Mouse (Mus musculus): ENCODE measurements around the gene C130026I21Rik. TPM values are rescaled to one million over a fixed set of nuclear protein-coding genes. Genes with fewer than 3 reads are reported as not detected.
"Not testable (repeated sequence)": the region's sequence is repeated elsewhere in the genome, so short reads cannot be mapped to it uniquely, and the experiment has no call there.

Gene C130026I21Rik
- total RNA-seq, 1 experiment from 2014 or later, result 90.0 TPM

DNA sequence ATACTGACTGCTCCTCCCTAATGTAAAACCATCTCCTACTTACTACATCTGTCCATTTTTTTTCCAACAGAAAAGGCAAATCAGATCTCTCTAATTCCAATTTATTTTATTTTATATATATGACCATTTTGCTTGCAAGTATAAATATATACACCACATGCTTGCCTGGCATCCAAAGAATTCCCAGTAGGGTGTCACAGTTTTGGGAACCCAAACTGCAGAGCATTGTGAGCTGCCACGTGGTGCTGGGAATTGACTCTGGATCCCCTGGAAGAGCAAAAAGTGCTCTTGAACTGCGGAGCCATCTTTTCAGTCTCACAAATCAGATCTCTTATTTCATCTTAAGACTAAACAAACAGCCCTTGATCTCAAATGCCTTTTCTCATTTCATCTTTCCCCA is 107.5 kb downstream of the C130026I21Rik start:
- ATAC-seq (ENCODE audit: extremely low read depth, insufficient number of reproducible peaks, low FRiP score, poor library complexity, severe bottlenecking), result not testable (repeated sequence)

DNA sequence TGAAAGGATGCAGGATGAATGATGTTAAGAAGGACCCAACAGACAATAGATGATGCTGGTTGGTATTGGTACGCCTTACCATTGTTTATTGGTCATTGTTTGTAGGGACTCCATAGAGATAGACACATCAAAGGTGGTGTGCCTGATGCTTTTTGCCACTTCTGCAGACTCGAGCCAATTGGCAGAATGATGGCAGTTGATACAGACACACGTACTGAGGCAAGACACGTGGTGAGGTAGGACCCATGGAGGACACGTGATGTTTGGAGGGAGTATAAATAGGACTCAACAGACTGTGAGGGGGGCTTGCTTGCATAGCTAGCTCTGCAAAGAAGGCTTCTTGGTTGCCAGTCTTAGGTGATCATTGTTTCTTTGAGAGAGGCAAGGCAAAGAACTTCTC is 115.2 kb downstream of the C130026I21Rik start:
- ATAC-seq (ENCODE audit: extremely low read depth, insufficient number of reproducible peaks, low FRiP score, poor library complexity, severe bottlenecking), result not testable (repeated sequence)

DNA sequence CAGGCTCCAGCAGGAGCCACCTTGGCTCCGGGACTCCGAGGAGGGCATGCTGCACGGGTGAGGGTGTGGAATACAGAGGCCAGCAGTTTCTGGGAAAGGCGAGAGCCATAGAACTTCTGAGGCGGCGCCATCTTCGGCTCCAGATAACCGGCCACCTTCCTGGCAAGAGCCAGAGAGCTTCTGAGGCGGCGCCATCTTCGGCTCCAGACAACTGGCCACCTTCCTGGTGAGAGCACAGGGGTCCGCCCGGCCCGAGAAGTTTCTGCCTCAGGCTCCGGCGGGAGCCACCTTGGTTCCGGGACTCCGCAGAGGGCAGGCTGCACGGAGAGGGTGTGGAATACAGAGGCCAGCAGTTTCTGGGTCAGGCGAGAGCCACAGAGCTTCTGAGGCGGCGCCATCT is 136.7 kb downstream of the C130026I21Rik start:
- ATAC-seq (ENCODE audit: extremely low read depth, insufficient number of reproducible peaks, low FRiP score, poor library complexity, severe bottlenecking), result not testable (repeated sequence)

DNA sequence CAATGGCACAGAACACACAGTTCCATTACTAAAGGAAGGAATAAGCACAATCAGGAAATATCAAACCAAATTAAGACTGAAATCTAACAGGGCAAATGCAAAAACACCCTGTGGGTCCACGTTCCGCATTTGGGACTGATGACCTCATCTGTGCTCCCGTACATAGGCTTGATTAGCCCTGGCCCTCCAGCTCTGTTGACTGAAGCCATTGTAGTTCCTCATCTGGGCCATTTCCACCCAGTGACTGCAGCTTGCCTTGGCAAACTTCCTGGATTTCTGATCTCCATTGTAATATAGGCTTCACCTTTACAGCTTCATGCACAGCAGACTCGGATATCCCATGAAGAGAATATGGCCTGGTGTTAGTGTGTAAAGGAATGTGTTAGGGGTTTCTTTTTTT is 148.5 kb downstream of the C130026I21Rik start:
- ATAC-seq (ENCODE audit: extremely low read depth, insufficient number of reproducible peaks, low FRiP score, poor library complexity, severe bottlenecking), result not testable (repeated sequence)

DNA sequence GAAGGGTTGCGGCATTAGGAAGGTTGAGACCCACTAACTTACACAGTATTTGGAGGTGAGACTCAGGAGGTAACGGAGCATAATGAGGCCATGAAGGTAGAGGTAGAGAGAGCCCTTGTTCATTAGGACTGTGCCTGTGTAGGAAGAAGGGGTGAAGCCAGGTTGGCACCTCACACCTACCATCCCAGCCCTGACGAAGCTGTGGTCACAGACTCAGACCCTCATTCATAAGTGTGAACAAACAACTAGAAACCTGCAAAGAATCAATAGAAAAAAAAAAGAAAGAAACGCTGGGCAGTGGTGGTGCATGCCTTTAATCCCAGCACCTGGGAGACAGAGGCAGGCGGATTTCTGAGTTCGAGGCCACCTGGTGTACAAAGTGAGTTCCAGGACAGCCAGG is 152.0 kb downstream of the C130026I21Rik start:
- ATAC-seq (ENCODE audit: extremely low read depth, insufficient number of reproducible peaks, low FRiP score, poor library complexity, severe bottlenecking), result not testable (repeated sequence)

DNA sequence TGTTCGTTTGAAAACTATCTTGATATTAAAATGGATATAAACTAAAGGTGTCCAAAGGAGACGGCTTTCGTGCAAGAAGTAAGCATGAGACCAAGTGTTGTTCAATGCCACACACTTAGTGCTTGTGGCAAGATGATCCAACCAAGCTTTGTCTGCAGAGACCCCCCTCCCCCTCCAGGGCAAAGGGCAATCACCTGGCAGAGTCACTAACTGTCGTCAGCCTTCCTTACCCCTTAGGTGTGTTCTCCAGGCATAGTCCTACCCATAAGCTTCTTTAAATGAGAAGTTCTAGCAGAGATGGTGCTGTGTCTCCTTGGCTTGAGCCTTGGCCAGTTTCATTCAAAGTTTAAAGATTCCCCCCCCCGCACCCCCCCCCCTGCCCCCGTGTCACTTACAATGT is 152.8 kb downstream of the C130026I21Rik start:
- ATAC-seq (ENCODE audit: extremely low read depth, insufficient number of reproducible peaks, low FRiP score, poor library complexity, severe bottlenecking), result not testable (repeated sequence)

DNA sequence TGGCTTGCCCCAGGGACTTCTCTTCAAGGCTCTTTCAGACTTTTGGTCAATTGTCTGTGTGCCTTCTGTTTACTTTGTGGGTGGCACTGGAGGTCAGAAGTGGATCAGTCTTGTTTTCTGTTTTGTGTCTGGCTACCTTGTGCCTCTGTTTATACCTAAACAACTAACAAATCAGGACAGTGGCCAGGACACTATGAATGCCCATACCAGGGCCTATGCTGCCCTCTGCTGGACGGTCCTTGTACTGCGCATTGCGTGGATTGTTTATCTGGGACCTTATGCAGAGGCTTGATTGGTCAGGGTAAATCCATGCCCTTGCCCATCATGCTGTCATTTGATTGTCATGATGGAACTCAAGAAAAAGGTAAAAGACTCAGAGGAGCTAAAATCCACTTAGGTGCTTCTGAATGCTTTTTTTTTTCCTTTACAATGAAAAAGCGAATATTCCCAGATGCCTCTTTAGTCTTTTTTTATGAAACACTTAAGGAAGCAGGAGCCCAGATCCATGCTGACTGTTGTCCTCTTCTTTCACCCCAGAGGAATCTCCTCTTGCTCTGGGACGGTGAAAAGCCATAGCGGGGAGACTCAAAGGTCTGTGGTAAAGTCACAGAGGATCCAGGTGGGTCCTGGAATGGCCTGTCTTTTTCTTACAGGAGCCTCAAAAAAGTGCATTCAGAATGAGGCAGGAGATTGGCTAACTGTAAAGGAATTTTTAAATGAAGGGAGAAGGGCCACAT is 155.5 kb downstream of the C130026I21Rik start:
- ATAC-seq (ENCODE audit: extremely low read depth, insufficient number of reproducible peaks, low FRiP score, poor library complexity, severe bottlenecking), result not testable (repeated sequence)

DNA sequence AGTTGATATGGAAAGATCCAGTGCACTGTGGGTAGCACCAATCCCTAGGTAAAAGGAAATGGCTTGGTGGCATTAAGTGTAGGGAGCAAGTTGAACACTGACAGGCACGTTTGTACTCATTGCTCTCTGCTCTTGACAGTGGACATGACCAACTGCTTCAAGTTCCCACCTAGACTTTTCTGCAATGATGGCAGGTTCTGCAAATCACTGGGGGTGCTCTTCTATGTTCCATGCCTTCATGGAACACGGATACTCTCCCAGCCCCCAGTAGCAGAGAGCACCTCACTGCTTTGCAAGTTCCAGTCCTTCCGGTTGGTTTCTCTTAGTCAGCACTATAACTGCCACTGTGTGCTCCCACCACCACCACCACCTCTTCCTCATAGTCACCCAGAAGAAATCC is 156.3 kb downstream of the C130026I21Rik start:
- ATAC-seq (ENCODE audit: extremely low read depth, insufficient number of reproducible peaks, low FRiP score, poor library complexity, severe bottlenecking), result not testable (repeated sequence)

DNA sequence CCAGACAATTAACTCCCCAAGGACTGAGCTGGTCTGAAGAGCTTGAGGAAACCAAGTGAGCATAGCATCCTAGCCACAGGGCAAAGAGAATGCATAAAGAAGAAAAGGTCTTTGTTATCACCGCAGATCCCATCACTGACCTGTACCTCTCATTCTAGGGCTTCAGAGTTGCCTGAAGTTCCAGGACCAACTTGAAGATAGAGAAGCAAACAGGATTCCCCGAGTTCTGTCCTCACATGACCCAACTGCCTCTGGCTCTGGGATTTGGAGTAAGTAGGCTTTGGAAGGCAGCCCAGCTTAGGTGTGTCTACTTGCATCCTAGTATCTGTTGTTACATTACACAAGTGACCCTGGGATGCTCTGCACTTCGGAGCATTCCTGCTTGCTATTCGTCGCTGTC is 157.5 kb downstream of the C130026I21Rik start:
- not testable (repeated sequence) for ATAC-seq (ENCODE audit: extremely low read depth, insufficient number of reproducible peaks, low FRiP score, poor library complexity, severe bottlenecking)

DNA sequence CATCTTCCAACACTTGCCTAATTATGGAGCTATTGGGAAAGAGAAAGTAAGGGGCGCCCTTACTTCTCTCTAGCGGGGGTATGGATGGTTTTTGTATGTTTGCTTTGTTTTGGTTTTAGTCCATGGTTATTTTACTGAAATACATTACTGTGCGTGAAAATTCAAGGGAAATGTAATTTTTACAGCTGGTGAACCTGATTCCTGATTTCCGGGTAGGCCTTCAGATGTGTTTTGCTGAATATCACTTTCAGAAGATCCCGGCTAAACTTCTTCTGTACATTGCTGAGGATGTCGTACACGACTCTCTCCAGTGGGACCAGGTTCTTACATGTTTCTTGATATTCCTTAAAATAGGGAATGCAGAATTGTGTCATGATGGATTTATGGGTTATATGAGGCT is 158.1 kb downstream of the C130026I21Rik start:
- ATAC-seq (ENCODE audit: extremely low read depth, insufficient number of reproducible peaks, low FRiP score, poor library complexity, severe bottlenecking), result not testable (repeated sequence)

DNA sequence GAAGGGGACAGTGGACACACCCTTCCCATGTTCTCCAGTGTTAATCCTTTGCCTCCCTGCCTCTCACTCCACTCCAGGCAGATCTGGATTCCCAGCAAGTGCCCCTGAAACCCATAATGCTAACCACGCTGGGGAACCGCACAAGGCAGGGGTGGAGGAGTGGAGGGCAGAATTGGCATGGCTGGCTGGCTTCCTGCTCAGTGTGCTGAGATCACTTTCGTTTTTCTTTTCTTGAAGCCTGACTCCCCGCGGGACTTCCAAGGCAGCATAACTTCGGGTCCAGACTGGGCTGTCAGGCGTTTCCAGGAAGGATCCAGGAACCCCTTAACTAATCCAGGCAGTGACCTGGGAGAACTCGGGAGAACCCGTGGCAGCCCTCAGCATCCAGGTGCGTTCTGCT is 158.8 kb downstream of the C130026I21Rik start:
- ATAC-seq (ENCODE audit: extremely low read depth, insufficient number of reproducible peaks, low FRiP score, poor library complexity, severe bottlenecking), result not testable (repeated sequence)

DNA sequence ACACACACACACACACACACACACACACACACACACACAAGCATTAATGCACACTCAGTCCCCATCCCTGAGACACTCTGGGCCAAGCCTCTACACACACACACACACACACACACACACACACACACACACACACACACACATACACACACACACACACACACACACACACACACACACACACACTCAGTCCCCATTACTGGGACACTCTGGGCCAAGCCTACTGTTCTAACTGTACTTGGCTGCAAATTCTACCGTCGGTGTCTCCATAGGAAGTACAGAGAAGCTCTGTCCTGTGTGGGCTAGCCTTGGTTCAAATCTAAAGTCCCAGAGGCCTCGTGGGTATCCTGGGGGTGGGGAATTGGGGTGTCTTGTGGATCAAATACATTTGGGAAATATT is 159.5 kb downstream of the C130026I21Rik start:
- not testable (repeated sequence) for ATAC-seq (ENCODE audit: extremely low read depth, insufficient number of reproducible peaks, low FRiP score, poor library complexity, severe bottlenecking)

DNA sequence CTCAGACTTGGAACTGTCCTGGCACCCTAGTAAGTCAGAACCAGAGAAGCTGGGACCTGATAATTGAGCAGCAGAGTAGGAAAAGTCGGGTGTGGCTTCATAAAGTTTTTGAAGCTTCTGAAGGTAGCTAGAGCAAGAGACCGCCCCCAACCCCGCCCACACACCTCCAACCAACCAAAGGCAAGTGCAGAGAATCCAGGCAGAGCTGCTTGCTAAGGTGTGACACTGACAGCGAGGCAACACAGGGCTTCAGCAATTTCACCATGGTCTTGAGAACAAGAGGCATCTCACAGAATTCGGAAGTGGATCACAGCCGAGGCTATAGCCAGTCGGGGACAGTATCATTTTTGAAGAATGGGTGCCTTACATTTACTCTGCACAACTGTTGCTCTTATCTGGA is 160.6 kb downstream of the C130026I21Rik start, which contains the start of gene A530032D15Rik:
TSS of gene A530032D15Rik (minus strand) at position 101 of the 400 bp plus-strand sequence.
- not testable (repeated sequence) for ATAC-seq (ENCODE audit: extremely low read depth, insufficient number of reproducible peaks, low FRiP score, poor library complexity, severe bottlenecking)

DNA sequence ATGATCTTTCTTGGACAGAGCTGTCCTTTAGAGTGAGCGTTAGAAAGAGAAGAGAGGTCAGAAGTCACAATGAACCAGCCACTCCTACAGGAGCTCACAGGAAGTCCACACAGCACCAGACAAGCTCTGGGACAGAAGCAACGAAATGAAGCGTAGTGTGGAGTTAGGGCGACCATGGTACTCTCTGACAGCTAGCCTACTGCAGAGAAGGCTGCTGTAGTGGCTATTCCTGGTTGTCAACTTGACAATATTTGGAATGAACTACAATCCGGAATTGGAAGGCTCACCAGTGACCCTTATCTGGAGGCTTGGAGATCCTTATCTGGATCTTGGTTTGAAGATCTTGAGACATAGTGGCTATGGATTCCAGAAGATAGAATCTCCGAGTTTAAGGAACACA is 164.4 kb downstream of the C130026I21Rik start:
- not testable (repeated sequence) for ATAC-seq (ENCODE audit: extremely low read depth, insufficient number of reproducible peaks, low FRiP score, poor library complexity, severe bottlenecking)

DNA sequence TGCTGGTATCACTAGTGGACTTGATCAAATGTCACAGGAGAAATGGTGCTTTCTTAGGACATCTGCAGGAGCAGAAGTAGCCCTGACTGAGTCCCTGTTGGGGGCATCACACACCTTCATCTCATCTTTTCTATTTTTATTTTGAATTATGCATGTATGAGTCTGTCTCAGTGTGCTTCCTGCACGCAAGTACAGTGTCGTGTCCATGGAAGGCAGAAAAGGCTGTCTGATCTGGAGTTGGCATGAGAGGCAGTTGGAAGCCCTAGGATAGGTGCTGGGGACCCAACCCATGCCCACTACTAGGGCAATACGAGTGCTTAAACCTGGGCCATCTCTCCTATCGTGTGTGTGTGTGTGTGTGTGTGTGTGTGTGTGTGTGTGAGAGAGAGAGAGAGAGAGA is 165.0 kb downstream of the C130026I21Rik start:
- ATAC-seq (ENCODE audit: extremely low read depth, insufficient number of reproducible peaks, low FRiP score, poor library complexity, severe bottlenecking), result not testable (repeated sequence)

DNA sequence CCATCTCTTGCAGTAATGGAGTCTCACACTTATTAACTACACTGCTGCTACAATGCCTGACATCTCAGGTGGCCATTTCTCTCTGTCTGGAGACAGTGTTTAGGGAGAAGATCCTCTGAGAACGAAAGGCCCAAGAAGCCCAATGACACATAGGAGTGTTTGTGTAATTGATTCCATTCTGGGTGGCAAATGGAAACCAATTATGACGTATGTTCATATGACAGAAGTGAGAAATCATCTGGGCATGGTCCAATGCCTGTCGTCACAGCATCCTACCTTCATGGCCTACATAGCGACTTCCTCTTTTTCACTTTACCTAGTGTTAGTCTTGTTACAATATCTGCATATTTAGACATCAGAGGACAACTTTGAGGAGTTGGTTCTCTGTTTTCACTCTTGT is 168.6 kb downstream of the C130026I21Rik start:
- not testable (repeated sequence) for ATAC-seq (ENCODE audit: extremely low read depth, insufficient number of reproducible peaks, low FRiP score, poor library complexity, severe bottlenecking)

DNA sequence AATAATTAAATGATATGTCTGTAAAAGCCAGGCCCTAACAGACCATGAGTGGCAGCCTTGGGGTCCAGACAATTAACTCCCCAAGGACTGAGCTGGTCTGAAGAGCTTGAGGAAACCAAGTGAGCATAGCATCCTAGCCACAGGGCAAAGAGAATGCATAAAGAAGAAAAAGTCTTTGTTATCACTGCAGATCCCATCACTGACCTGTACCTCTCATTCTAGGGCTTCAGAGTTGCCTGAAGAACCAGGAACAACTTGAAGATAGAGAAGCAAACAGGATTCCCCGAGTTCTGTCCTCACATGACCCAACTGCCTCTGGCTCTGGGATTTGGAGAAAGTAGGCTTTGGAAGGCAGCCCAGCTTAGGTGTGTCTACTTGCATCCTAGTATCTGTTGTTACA is 170.5 kb downstream of the C130026I21Rik start, which contains the start of gene Gm10553:
TSS of gene Gm10553 (plus strand) at position 301 of the 400 bp plus-strand sequence.
- ATAC-seq (ENCODE audit: extremely low read depth, insufficient number of reproducible peaks, low FRiP score, poor library complexity, severe bottlenecking), result not testable (repeated sequence)

DNA sequence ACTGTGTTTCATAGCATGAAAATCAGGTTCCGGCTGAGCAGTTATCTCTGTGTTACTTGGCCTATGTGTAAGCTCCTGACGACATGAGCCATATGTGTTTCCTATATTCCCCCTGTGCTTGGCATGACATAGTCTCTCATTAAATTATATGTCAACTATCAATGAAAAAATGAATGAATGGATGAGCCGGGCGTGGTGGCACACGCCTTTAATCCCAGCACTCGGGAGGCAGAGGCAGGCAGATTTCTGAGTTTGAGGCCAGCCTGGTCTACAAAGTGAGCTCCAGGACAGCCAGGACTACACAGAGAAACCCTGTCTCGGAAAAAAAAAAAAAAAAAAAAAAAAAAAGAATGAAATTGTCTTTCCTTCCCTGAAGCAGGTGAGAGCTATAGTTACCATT is 171.3 kb downstream of the C130026I21Rik start:
- not testable (repeated sequence) for ATAC-seq (ENCODE audit: extremely low read depth, insufficient number of reproducible peaks, low FRiP score, poor library complexity, severe bottlenecking)

DNA sequence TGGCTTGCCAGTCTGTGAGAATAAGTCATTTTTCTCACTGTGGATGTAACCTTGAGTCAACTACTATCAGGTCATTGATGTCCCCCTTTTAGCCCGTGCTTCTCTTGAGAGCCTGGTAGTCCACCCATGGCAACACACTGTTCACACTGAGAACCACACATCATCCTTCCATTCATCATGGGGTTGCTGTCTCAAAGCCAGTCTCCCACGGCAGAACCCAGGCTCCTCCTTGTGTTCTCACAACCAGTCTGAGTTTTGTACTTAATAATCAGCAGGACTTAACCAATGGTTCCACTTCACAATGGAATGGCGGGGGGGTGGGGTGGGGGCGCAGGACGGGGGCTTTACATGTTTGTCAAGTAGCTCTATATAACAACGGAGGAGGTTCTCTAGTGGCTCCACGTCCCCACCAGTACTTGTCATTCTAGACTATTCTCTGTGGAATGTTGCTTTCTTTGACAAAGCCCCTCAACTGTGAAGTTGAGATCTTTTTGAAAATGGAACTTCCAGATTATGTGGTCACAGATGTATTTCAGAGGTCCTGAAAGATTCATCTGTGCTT is 177.3 kb downstream of the C130026I21Rik start:
- ATAC-seq (ENCODE audit: extremely low read depth, insufficient number of reproducible peaks, low FRiP score, poor library complexity, severe bottlenecking), result not testable (repeated sequence)

DNA sequence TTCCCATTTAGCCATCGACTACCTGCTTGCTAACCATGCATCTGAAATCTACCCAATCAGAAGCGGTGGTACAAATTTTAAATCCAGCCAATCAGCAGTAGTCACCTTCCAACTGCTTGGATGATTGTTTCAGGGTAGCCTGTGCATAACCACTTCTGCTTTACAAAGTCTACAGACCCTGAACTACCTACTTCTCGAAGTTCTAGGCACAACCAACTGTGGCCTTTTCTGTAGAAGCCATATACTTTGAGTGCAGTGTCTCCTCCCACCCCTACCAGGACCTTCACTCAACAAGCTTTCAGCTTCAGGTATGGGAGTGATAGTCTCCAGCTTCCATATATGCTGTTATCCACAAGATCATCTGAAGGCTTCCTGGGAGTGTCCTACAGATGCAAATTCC is 178.2 kb downstream of the C130026I21Rik start:
- ATAC-seq (ENCODE audit: extremely low read depth, insufficient number of reproducible peaks, low FRiP score, poor library complexity, severe bottlenecking), result not testable (repeated sequence)
